Mouse (Mus musculus): ENCODE measurements around the gene Fbxo46.

Gene Fbxo46

GRCm38 (mm10) chr7:19093174-19093521, 26.5 kb upstream of the Fbxo46 start:
- in situ Hi-C loops (cut with MboI, MseI) = no loop called here

GRCm38 (mm10) chr7:19093537-19094385, 25.9 kb upstream of the Fbxo46 start:
- in situ Hi-C loops (cut with MboI, MseI) = no loop called here

GRCm38 (mm10) chr7:19094471-19094825, 25.2 kb upstream of the Fbxo46 start, which contains the start of gene Six5:
TSS of gene Six5 (plus strand) at chr7:19094594.
- in situ Hi-C loops (cut with MboI, MseI) = no loop called here

GRCm38 (mm10) chr7:19094826-19095750, 24.6 kb upstream of the Fbxo46 start:
- in situ Hi-C loops (cut with MboI, MseI) = no loop called here

GRCm38 (mm10) chr7:19095751-19096110, 23.9 kb upstream of the Fbxo46 start:
- in situ Hi-C loops (cut with MboI, MseI) = no loop called here

- in situ Hi-C loops (cut with MboI, MseI) = no loop called here
Measured at GRCm38 (mm10) chr7:19096421-19096976, 23.2 kb upstream of the Fbxo46 start.

- in situ Hi-C loops (cut with MboI, MseI) = no loop called here
Measured at GRCm38 (mm10) chr7:19097217-19097616, 22.4 kb upstream of the Fbxo46 start.

- in situ Hi-C loops (cut with MboI, MseI) = no loop called here
Measured at GRCm38 (mm10) chr7:19097863-19098262, 21.8 kb upstream of the Fbxo46 start.

- in situ Hi-C loops (cut with MboI, MseI) = no loop called here
Measured at GRCm38 (mm10) chr7:19098811-19099210, 20.8 kb upstream of the Fbxo46 start.

GRCm38 (mm10) chr7:19100290-19100689, 19.4 kb upstream of the Fbxo46 start:
- in situ Hi-C loops (cut with MboI, MseI) = no loop called here

GRCm38 (mm10) chr7:19103741-19104140, 15.9 kb upstream of the Fbxo46 start:
- in situ Hi-C loops (cut with MboI, MseI) = no loop called here

GRCm38 (mm10) chr7:19104486-19104885, 15.2 kb upstream of the Fbxo46 start:
- in situ Hi-C loops (cut with MboI, MseI) = no loop called here

- in situ Hi-C loops (cut with MboI, MseI) = no loop called here
Measured at GRCm38 (mm10) chr7:19107436-19107835, 12.2 kb upstream of the Fbxo46 start.

GRCm38 (mm10) chr7:19109565-19109964, 10.1 kb upstream of the Fbxo46 start:
- in situ Hi-C loops (cut with MboI, MseI) = no loop called here

GRCm38 (mm10) chr7:19118028-19118771, 1.5 kb upstream of the Fbxo46 start, which contains the start of gene Gm4969:
TSS of gene Gm4969 (minus strand) at chr7:19118368.
- in situ Hi-C loops (cut with MboI, MseI) = no loop called here

GRCm38 (mm10) chr7:19119083-19119482, 576 bp upstream of the Fbxo46 start:
- in situ Hi-C loops (cut with MboI, MseI) = no loop called here

GRCm38 (mm10) chr7:19121686-19122085, 2.0 kb downstream of the Fbxo46 start:
- in situ Hi-C loops (cut with MboI, MseI) = no loop called here

GRCm38 (mm10) chr7:19124713-19125112, 5.1 kb downstream of the Fbxo46 start:
- in situ Hi-C loops (cut with MboI, MseI) = no loop called here

- in situ Hi-C loops (cut with MboI, MseI) = no loop called here
Measured at GRCm38 (mm10) chr7:19127744-19128143, 8.1 kb downstream of the Fbxo46 start.

- in situ Hi-C loops (cut with MboI, MseI) = no loop called here
Measured at GRCm38 (mm10) chr7:19129396-19129795, 9.7 kb downstream of the Fbxo46 start.

- in situ Hi-C loops (cut with MboI, MseI) = no loop called here
Measured at GRCm38 (mm10) chr7:19130657-19131056, 11.0 kb downstream of the Fbxo46 start.

Data from T-helper 1 cell (primary cell).